Mouse (Mus musculus): Measurements from ENCODE around the gene Cttnbp2nl. TPM values are rescaled to one million over a fixed set of nuclear protein-coding genes. Genes with fewer than 3 reads are reported as not detected.

Cttnbp2nl gene
- polyA plus RNA-seq, 1 experiment from 2014 or later: 34.5 TPM

- peak overlapping the region; percentile 76 for H3K4me2 ChIP-seq (replicated peaks)
- WGBS: 10% methylated on average over 19 of the region's 19 CpGs
- H3K9ac ChIP-seq: 0 out of 2 replicates have a peak overlapping the region, but pooled peaks have one; percentile 14
- peak overlapping the region; percentile 58 for H3K4me3 ChIP-seq
- H3K27ac ChIP-seq: no peak overlapping the region
- H3K9me3 ChIP-seq: no peaks in the 10 kb centered on the region
- ATAC-seq (ENCODE audit: low FRiP score, low read depth): no peak
- H3K27me3 ChIP-seq: peaks cover 64% of the 10 kb centered on the region
- peaks cover 54% of the 10 kb centered on the region for H3K4me1 ChIP-seq
- H3K36me3 ChIP-seq: no peaks in the 10 kb centered on the region; the same call in 1 of the 2 replicates
Measured at GRCm38 (mm10) chr3:104960026-104961000, 92.6 kb downstream of the Cttnbp2nl start.

- H3K9ac ChIP-seq: no peak overlapping the region
- 76% methylated on average over 6 of the region's 6 CpGs for WGBS
- H3K4me1 ChIP-seq: peaks cover 15% of the 10 kb centered on the region
- H3K4me2 ChIP-seq (replicated peaks): no peak overlapping the region
- H3K27ac ChIP-seq: no peak overlapping the region
- peaks cover 34% of the 10 kb centered on the region for H3K27me3 ChIP-seq
- peaks cover 31% of the 10 kb centered on the region for H3K36me3 ChIP-seq
- no peak overlapping the region for H3K4me3 ChIP-seq
- ATAC-seq (ENCODE audit: low FRiP score, low read depth): no peak
- H3K9me3 ChIP-seq: no peaks in the 10 kb centered on the region
Measured at GRCm38 (mm10) chr3:104956131-104956581, 96.8 kb downstream of the Cttnbp2nl start.

GRCm38 (mm10) chr3:104954551-104954950 is 98.4 kb downstream of the Cttnbp2nl start:
- Histone ChIP-seq H3K4me3 (no peak overlapping the region), H3K4me2 (replicated peaks) (no peak overlapping the region), H3K27me3 (peaks cover 18% of the 10 kb centered on the region), H3K9ac (no peak overlapping the region), H3K9me3 (no peaks in the 10 kb centered on the region), H3K27ac (no peak overlapping the region), H3K36me3 (peaks cover 45% of the 10 kb centered on the region), H3K4me1 (0 out of 2 replicates have a peak, but pooled peaks cover under 1% of the 10 kb centered on the region)
- ATAC-seq (ENCODE audit: low FRiP score, low read depth): no peak
- 96% methylated on average over 15 of the region's 15 CpGs for WGBS

- Histone ChIP-seq H3K4me3 (no peak overlapping the region), H3K9ac (no peak overlapping the region), H3K27ac (no peak overlapping the region), H3K9me3 (no peaks in the 10 kb centered on the region), H3K4me2 (replicated peaks) (no peak overlapping the region), H3K4me1 (no peaks in the 10 kb centered on the region), H3K36me3 (peaks cover 45% of the 10 kb centered on the region), H3K27me3 (peaks cover 14% of the 10 kb centered on the region)
- no peak for ATAC-seq (ENCODE audit: low FRiP score, low read depth)
- 86% methylated on average over 3 of the region's 3 CpGs for WGBS
Measured at GRCm38 (mm10) chr3:104954137-104954536, 98.8 kb downstream of the Cttnbp2nl start.

- no peaks in the 10 kb centered on the region for H3K9me3 ChIP-seq
- no peaks in the 10 kb centered on the region for H3K4me1 ChIP-seq
- H3K27me3 ChIP-seq: peaks cover 3% of the 10 kb centered on the region; the same call in 1 of the 2 replicates
- no peak overlapping the region for H3K4me2 ChIP-seq (replicated peaks)
- 90% methylated on average over 23 of the region's 23 CpGs for WGBS
- ATAC-seq (ENCODE audit: low FRiP score, low read depth): no peak
- H3K36me3 ChIP-seq: peaks cover 51% of the 10 kb centered on the region
- H3K4me3 ChIP-seq: no peak overlapping the region
- no peak overlapping the region for H3K27ac ChIP-seq
- no peak overlapping the region for H3K9ac ChIP-seq
Measured at GRCm38 (mm10) chr3:104952891-104953670, 99.9 kb downstream of the Cttnbp2nl start.

Other genes starting within 250 kb of the Cttnbp2nl start
- gene Mov10, start 234.6 kb downstream of the Cttnbp2nl start, polyA plus RNA-seq (2015; fragmentation: Nextera tagmentation; extraction: Ambion mirVana): 71.7 and 74.9 TPM in 2 replicates
- gene St7l, start 189.1 kb downstream of the Cttnbp2nl start, polyA plus RNA-seq (2015; fragmentation: Nextera tagmentation; extraction: Ambion mirVana): 40.1 and 41.0 TPM in 2 replicates
- 191 and 206 TPM in 2 replicates for gene Capza1, start 188.6 kb downstream of the Cttnbp2nl start, polyA plus RNA-seq (2015; fragmentation: Nextera tagmentation; extraction: Ambion mirVana)
- 1.2 and 1.3 TPM in 2 replicates for gene Wnt2b, start 91.2 kb downstream of the Cttnbp2nl start, polyA plus RNA-seq (2015; fragmentation: Nextera tagmentation; extraction: Ambion mirVana)
- not detected in 2 replicates for gene 4930564D02Rik, start 13.7 kb upstream of the Cttnbp2nl start, polyA plus RNA-seq (2015; fragmentation: Nextera tagmentation; extraction: Ambion mirVana)

All from limb, embryonic 13.5 days (tissue).